Mouse (Mus musculus) embryonic fibroblast, embryonic 13.5 days (primary cell): ENCODE data around the gene Magix.

ENCODE experiments used
- CTCF ChIP-seq: IDR thresholded peaks from 2 replicates; pipeline ENCODE4 v1.5.1; 2011; ENCODE audit warnings: mild to moderate bottlenecking, control low read depth, low read length, moderate library complexity, borderline replicate concordance; ENCODE audit not compliant: insufficient read depth
- POLR2A ChIP-seq: IDR thresholded peaks from 2 replicates; pipeline ENCODE4 v1.6.1; 2011; ENCODE audit warnings: low read depth, mild to moderate bottlenecking, control low read depth, low read length, moderate library complexity

DNA sequence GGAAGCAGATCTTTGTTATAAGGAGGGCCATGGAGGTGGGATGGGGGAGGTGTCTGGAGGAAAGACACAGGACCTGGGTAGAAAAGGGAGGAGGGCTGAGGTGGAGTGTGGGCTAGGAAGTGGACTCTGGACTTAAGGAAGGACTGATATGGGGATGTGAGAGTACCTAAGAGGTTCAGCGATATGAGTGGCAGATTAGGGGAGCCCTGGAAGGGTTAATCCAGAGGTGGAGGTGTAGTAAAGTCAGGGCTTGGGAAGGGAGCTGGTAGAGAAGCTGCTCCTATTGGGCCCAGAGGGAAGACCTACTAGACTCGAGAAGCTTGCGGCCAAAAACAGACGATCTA is 47.8 kb upstream of the Magix start:
- TF ChIP-seq POLR2A (no peak), CTCF (no peak)
